Mouse (Mus musculus) heart, embryonic 15.5 days (tissue): ENCODE results near the gene Dmpk. TPM values are rescaled to one million over a fixed set of nuclear protein-coding genes. Genes with fewer than 3 reads are reported as not detected.

Source experiments
- ATAC-seq: fragments of 200-750 bp; cut with Nextera tagmentation; replicated peaks from 2 replicates; pipeline ENCODE4 v1.8.0; 2017; ENCODE audit warnings: low read depth, moderate TSS enrichment; ENCODE audit not compliant: insufficient number of reproducible peaks, insufficient read depth, low FRiP score
- H3K27ac ChIP-seq: fragments of 300-500 bp; sonication (generic); 2 replicates; pipeline ENCODE4 v1.5.1; 2015; ENCODE audit warnings: mild to moderate bottlenecking, inconsistent platforms
- H3K27me3 ChIP-seq: fragments of 300-500 bp; sonication (generic); 2 replicates; pipeline ENCODE4 v1.6.1; 2015; ENCODE audit warnings: inconsistent platforms
- H3K36me3 ChIP-seq: fragments of 300-500 bp; sonication (generic); 2 replicates; pipeline ENCODE4 v1.6.1; 2015; ENCODE audit warnings: mild to moderate bottlenecking, inconsistent platforms
- H3K4me1 ChIP-seq: fragments of 300-500 bp; sonication (generic); replicated peaks from 2 replicates; pipeline ENCODE4 v1.6.1; 2015; ENCODE audit warnings: inconsistent platforms
- H3K4me2 ChIP-seq: fragments of 300-500 bp; sonication (generic); 2 replicates; pipeline ENCODE4 v1.6.1; 2015; ENCODE audit warnings: inconsistent platforms, mild to moderate bottlenecking, moderate library complexity
- H3K4me3 ChIP-seq: fragments of 300-500 bp; sonication (generic); 2 replicates; pipeline ENCODE4 v1.5.1; 2015; ENCODE audit warnings: mild to moderate bottlenecking, inconsistent platforms
- H3K9ac ChIP-seq: fragments of 300-500 bp; sonication (generic); 2 replicates; pipeline ENCODE4 v1.6.1; 2015; ENCODE audit warnings: mild to moderate bottlenecking, inconsistent platforms
- H3K9me3 ChIP-seq: fragments of 300-500 bp; sonication (generic); replicated peaks from 2 replicates; pipeline ENCODE4 v1.6.1; 2016; ENCODE audit warnings: inconsistent platforms
- WGBS: fragments of 180-500 bp; shearing (Covaris S2); methylation state at CpG from one replicate; pipeline ENCODE4 v1.1.7; 2015; ENCODE audit warnings: mixed read lengths; 5-methylcytosine and 5-hydroxymethylcytosine counted together
- polyA plus RNA-seq: library from polyadenylated mRNA; unstranded; fragments of >200 nt; fragmentation: Nextera tagmentation; extraction: Ambion mirVana; gene quantifications from 2 replicates; pipeline ENCODE4 v1.2.1, GENCODE M21; 2015

Gene Dmpk
- polyA plus RNA-seq, 1 experiment from 2014 or later, result 51.9 TPM

DNA sequence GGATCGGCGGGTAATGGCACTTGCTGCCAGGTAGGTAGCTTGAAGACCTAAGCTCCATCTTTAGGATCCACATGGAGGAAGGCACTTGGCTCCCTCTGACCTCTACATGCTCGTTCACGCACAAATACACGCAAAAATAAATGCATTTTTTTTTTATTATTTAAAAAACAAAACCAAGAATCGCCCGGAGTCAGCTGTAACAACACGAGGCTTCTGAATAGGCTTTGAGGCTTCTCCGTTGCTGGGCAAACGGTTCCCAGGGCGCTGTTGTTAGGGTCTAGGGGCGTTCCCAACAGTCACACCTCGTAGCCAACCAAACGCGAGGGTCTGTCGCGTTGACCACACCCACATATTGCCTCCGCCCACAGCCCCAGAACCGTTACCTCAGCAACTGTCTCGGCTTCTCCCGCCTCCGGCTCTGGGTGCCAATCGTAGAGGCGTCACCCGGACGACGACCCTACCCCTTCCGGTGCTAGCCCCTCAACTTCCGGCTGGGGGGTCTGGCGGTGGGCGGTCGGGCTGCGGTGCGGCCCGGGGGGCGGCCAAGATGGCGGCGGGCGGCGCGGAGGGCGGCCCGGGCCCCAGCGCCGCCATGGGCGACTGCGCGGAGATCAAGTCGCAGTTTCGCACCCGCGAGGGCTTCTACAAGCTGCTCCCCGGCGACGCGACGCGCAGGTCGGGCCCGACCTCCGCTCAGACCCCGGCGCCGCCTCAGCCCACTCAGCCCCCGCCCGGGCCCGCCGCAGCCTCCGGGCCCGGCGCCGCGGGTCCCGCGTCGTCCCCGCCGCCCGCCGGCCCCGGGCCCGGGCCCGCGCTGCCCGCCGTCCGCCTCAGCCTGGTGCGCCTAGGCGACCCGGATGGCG is 7.7 kb upstream of the Dmpk start, which contains the start of gene Dmwd:
TSS of gene Dmwd (plus strand) at position 505 of the 863 bp plus-strand sequence.
- Histone ChIP-seq H3K9ac (peak within 1 kb of the TSS; percentile 99), H3K36me3 (peaks cover 25% of the 10 kb centered on the region), H3K4me1 (peaks cover 34% of the 10 kb centered on the region), H3K9me3 (no peaks in the 10 kb centered on the region), H3K27me3 (no peaks in the 10 kb centered on the region), H3K4me3 (peak within 1 kb of the TSS; percentile 96), H3K4me2 (peak within 1 kb of the TSS; percentile 83), H3K27ac (peak within 1 kb of the TSS; percentile 83)
- peak; percentile 96 for ATAC-seq
- 1% methylated on average over 84 of the region's 91 CpGs for WGBS

DNA sequence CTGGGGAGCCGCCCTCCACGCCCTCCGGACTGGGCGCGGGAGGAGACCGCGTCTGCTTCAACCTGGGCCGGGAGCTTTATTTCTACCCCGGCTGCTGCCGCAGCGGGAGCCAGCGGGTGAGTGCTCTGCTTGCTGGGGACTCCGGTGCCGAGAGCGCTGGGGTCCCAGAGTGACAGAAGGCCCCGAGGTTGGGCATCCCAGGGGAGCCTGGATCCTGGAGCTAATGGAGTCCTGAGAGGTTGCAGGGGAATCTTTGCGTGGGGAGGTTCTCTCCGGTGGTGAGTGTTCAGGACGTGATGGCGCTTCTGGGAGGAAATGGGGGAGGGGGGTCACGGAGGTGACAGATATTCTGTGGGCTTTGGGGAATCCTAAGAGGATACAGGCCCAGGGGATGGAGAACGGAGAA is 7.1 kb upstream of the Dmpk start:
- no peak; the same call in 1 of the 2 replicates for ATAC-seq
- Histone ChIP-seq H3K9ac (peak overlapping the region; percentile 99), H3K4me1 (peaks cover 40% of the 10 kb centered on the region), H3K9me3 (no peaks in the 10 kb centered on the region), H3K4me3 (peak overlapping the region; percentile 96), H3K4me2 (peak overlapping the region; percentile 83), H3K27ac (peak overlapping the region; percentile 83), H3K36me3 (peaks cover 32% of the 10 kb centered on the region), H3K27me3 (no peaks in the 10 kb centered on the region)
- WGBS, result under 1% methylated on average over 22 of the region's 22 CpGs

DNA sequence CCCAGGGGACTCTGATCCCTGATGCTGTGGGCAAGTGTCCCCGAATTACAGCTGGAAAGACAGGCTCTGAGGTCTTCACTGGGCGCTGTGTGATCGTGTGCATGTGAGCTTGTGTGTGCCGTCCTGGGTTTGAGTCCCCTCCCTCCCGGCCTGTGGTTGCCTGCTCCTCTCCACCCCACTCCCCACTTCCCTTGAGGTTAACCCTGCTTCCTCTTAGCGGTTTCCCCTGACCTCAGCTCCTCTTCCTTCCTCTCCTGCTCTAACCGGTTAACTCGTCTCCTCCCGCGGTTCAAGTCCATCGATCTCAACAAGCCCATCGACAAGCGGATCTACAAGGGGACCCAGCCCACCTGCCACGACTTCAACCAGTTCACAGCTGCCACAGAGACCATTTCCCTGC is 5.9 kb upstream of the Dmpk start:
- Histone ChIP-seq H3K9ac (peak overlapping the region; percentile 99), H3K9me3 (no peaks in the 10 kb centered on the region), H3K4me2 (peak overlapping the region; percentile 83), H3K4me3 (peak overlapping the region; percentile 96), H3K36me3 (peaks cover 36% of the 10 kb centered on the region), H3K27me3 (no peaks in the 10 kb centered on the region), H3K4me1 (peaks cover 52% of the 10 kb centered on the region), H3K27ac (peak overlapping the region; percentile 83)
- no peak for ATAC-seq
- 64% methylated on average over 14 of the region's 14 CpGs for WGBS

- no peak for ATAC-seq
- Histone ChIP-seq H3K4me1 (peaks cover 62% of the 10 kb centered on the region), H3K4me3 (no peak overlapping the region), H3K4me2 (no peak overlapping the region), H3K27ac (no peak overlapping the region), H3K27me3 (no peaks in the 10 kb centered on the region), H3K9me3 (no peaks in the 10 kb centered on the region), H3K36me3 (peaks cover 36% of the 10 kb centered on the region), H3K9ac (no peak overlapping the region)
- 76% methylated on average over 3 of the region's 3 CpGs for WGBS
Measured at GRCm38 (mm10) chr7:19078732-19079131, 4.9 kb upstream of the Dmpk start.

- Histone ChIP-seq H3K4me3 (no peak overlapping the region), H3K27ac (no peak overlapping the region), H3K4me2 (no peak overlapping the region), H3K27me3 (no peaks in the 10 kb centered on the region), H3K9ac (no peak overlapping the region), H3K4me1 (peaks cover 74% of the 10 kb centered on the region), H3K36me3 (peaks cover 36% of the 10 kb centered on the region), H3K9me3 (no peaks in the 10 kb centered on the region)
- ATAC-seq, result no peak
- WGBS, result 83% methylated on average over 19 of the region's 19 CpGs
Measured at GRCm38 (mm10) chr7:19080451-19080950, 3.1 kb upstream of the Dmpk start.

DNA sequence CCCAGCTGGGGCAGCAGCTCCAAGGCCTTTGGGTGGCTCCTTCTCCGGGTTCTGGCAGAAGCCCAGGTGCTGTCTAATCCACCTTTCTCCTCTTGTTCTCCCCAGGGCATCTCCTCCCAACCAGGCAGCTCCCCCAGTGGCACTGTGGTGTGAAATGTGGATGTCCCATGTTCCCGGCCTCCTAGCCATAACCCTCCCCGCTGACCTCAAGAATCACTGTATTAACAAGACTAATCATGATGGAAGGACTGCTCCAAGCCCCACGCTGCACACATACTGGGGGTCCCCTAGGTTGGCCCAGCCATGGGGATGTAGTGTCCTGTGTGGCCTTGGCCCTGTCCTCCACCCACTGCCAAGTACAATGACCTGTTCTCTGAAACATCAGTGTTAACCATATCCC is 1.5 kb upstream of the Dmpk start:
- no peaks in the 10 kb centered on the region for H3K9me3 ChIP-seq
- H3K4me2 ChIP-seq, result peak overlapping the region; percentile 63; the same call in 1 of the 2 replicates
- no peaks in the 10 kb centered on the region for H3K27me3 ChIP-seq
- peaks cover 36% of the 10 kb centered on the region for H3K36me3 ChIP-seq
- peaks cover 83% of the 10 kb centered on the region for H3K4me1 ChIP-seq
- ATAC-seq, result no peak
- peak overlapping the region; percentile 47 for H3K9ac ChIP-seq
- peak overlapping the region; percentile 86 for H3K27ac ChIP-seq
- 79% methylated on average over 4 of the region's 4 CpGs for WGBS
- H3K4me3 ChIP-seq, result no peak overlapping the region

- H3K36me3 ChIP-seq, result peaks cover 43% of the 10 kb centered on the region
Measured at GRCm38 (mm10) chr7:19083096-19083495, 553 bp upstream of the Dmpk start.

DNA sequence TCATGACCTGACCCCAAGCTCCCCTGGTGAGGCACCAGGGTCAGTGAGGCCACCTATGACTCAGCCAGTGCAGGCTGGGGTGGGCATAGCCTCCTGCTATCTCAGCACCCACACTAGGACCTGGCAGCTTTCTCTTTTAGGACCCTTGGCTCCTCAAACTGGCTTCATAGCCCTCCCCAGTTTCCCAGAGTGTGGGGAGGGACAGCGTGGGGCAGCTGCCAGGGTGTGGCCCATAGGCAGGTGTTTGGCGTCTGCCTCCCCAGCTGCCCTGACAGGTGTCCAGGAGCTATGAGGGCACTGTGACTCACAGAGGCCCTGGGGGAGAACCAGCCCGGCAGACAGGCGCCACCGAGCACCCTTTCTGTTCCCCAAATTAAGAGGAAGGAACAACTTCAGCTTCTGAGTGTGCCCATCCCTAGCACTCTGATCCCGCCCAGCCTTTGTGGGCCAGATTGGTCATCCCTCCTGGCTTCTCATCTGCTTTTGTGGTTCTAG is 675 bp downstream of the Dmpk start:
- Histone ChIP-seq H3K36me3 (peaks cover 43% of the 10 kb centered on the region), H3K4me1 (peaks cover 69% of the 10 kb centered on the region)

More at GRCm38 (mm10) chr7:19083096-19083495, 553 bp upstream of the Dmpk start:
- Histone ChIP-seq H3K9ac (peak overlapping the region; percentile 47), H3K27ac (peak overlapping the region; percentile 86), H3K4me1 (peaks cover 74% of the 10 kb centered on the region), H3K9me3 (no peaks in the 10 kb centered on the region), H3K27me3 (no peaks in the 10 kb centered on the region), H3K4me3 (peak overlapping the region; percentile 46), H3K4me2 (peak overlapping the region; percentile 63)
- WGBS, result 24% methylated on average over 6 of the region's 6 CpGs
- peak; percentile 61 for ATAC-seq

GRCm38 (mm10) chr7:19084921-19085473 is 1.3 kb downstream of the Dmpk start:
- Histone ChIP-seq H3K4me3 (peak overlapping the region; percentile 46), H3K27me3 (no peaks in the 10 kb centered on the region), H3K4me2 (peak overlapping the region; percentile 63), H3K4me1 (peaks cover 69% of the 10 kb centered on the region), H3K36me3 (peaks cover 46% of the 10 kb centered on the region), H3K27ac (peak overlapping the region; percentile 86), H3K9ac (peak overlapping the region; percentile 12), H3K9me3 (no peaks in the 10 kb centered on the region)
- WGBS, result 30% methylated on average over 9 of the region's 9 CpGs
- no peak for ATAC-seq

More for the DNA sequence above, 675 bp downstream of the Dmpk start:
- peak overlapping the region; percentile 63 for H3K4me2 ChIP-seq
- H3K9me3 ChIP-seq, result no peaks in the 10 kb centered on the region
- H3K9ac ChIP-seq, result peak overlapping the region; percentile 47
- 44% methylated on average over 6 of the region's 6 CpGs for WGBS
- H3K27ac ChIP-seq, result peak overlapping the region; percentile 86
- H3K4me3 ChIP-seq, result peak overlapping the region; percentile 46
- no peak; the same call in 1 of the 2 replicates for ATAC-seq
- no peaks in the 10 kb centered on the region for H3K27me3 ChIP-seq

- peak overlapping the region; percentile 86 for H3K27ac ChIP-seq
- no peaks in the 10 kb centered on the region for H3K9me3 ChIP-seq
- peaks cover 69% of the 10 kb centered on the region for H3K4me1 ChIP-seq
- H3K36me3 ChIP-seq, result peaks cover 46% of the 10 kb centered on the region
- peak overlapping the region; percentile 63 for H3K4me2 ChIP-seq
- peak overlapping the region; percentile 12 for H3K9ac ChIP-seq
- 0 out of 2 replicates have a peak, but pooled peaks cover under 1% of the 10 kb centered on the region for H3K27me3 ChIP-seq
- 6% methylated on average over 6 of the region's 6 CpGs for WGBS
- peak overlapping the region; percentile 46 for H3K4me3 ChIP-seq
- no peak for ATAC-seq
Measured at GRCm38 (mm10) chr7:19085495-19085894, 1.8 kb downstream of the Dmpk start.

- no peak for ATAC-seq
- H3K27ac ChIP-seq, result peak overlapping the region; percentile 86
- WGBS, result 12% methylated on average over 14 of the region's 14 CpGs
- H3K4me2 ChIP-seq, result peak overlapping the region; percentile 63
- H3K4me3 ChIP-seq, result peak overlapping the region; percentile 46; the same call in 1 of the 2 replicates
- peak overlapping the region; percentile 12; the same call in 1 of the 2 replicates for H3K9ac ChIP-seq
- peaks cover 68% of the 10 kb centered on the region for H3K4me1 ChIP-seq
- no peaks in the 10 kb centered on the region for H3K9me3 ChIP-seq
- H3K27me3 ChIP-seq, result 0 out of 2 replicates have a peak, but pooled peaks cover 3% of the 10 kb centered on the region
- peaks cover 45% of the 10 kb centered on the region for H3K36me3 ChIP-seq
Measured at GRCm38 (mm10) chr7:19086042-19086441, 2.4 kb downstream of the Dmpk start.
